Comparison of ENCODE assay signal across 8 mouse cellular contexts in the genomic region with DNA sequence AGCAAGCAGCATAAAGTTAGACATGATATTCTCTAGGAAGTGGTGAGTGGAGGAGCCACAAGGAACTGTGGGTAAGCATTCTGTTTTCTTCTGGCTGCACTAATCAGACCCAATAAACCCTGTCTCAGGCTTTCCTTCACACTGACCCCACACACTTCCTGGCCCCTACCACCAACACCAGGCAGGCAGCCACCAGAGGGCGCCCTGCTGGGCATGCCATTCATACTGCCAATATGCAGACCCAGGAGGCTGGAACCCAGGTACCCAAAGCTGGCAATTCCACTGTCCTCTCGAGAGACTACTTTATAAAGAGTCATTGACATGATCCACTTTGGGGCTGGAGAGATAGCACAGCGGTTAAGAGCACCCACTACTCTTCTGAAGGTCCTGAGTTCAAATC. TPM values are rescaled to one million over a fixed set of nuclear protein-coding genes. Genes with fewer than 3 reads are reported as not detected.
DNase-seq lines count a peak whose midpoint lies in the region; ATAC-seq and TF ChIP-seq lines count a peak whose summit lies in the region.

No protein-coding gene starts in this region.

- H3K9ac ChIP-seq in heart, embryonic 11.5 days (ENCODE audit: low read depth, low read length) = no peak overlapping the region

- H3K27ac ChIP-seq in heart, embryonic 11.5 days (ENCODE audit: low read depth, low read length) = no peak overlapping the region
- no peak overlapping the region for H3K27ac ChIP-seq in spleen, adult 2 months (ENCODE audit: insufficient read depth, low read length)

- intact Hi-C loops in heart, postnatal 14 days (cut with DNase I) = no loop called here
- intact Hi-C loops in left cerebral cortex, postnatal 4 days (cut with DNase I) = no loop called here

- H3K4me1 ChIP-seq in heart, embryonic 11.5 days (ENCODE audit: control insufficient read depth, insufficient read depth, low read length) = no peaks in the 10 kb centered on the region
- H3K4me1 ChIP-seq in spleen, adult 2 months (ENCODE audit: control insufficient read depth, insufficient read depth, insufficient read length) = no peaks in the 10 kb centered on the region

- H3K4me2 ChIP-seq in heart, embryonic 11.5 days = no peak overlapping the region

- TF ChIP-seq POLR2A in spleen, adult 2 months (IDR thresholded peaks at IDR 0.05; ENCODE audit: low read depth, low read length) = no peak

- no peaks in the 10 kb centered on the region for H3K9me3 ChIP-seq in heart, embryonic 11.5 days (replicated peaks; ENCODE audit: control insufficient read depth, low read length)

- no peak for ATAC-seq in heart, embryonic 11.5 days (replicated peaks; ENCODE audit: insufficient number of reproducible peaks, low FRiP score, low TSS enrichment)
- peak; percentile 64 for ATAC-seq in common myeloid progenitor, adult 5-6 weeks (replicated peaks; ENCODE audit: low read depth, poor library complexity, severe bottlenecking)
- ATAC-seq in monocyte, adult 5-6 weeks (replicated peaks; ENCODE audit: insufficient number of reproducible peaks, low FRiP score, low TSS enrichment, poor library complexity, severe bottlenecking) = no peak

- peak; percentile 63 to 72 for DNase-seq in heart, postnatal 14 days
- DNase-seq in urinary bladder, postnatal 14 days (ENCODE audit: low spot score) = peak; percentile 45
- no peak for DNase-seq in urinary bladder, adult 2 months (ENCODE audit: low spot score)
- peak; percentile 53 for DNase-seq in left cerebral cortex, postnatal 4 days
- DNase-seq in spleen, adult 2 months (ENCODE audit: low read depth in 1 of 2, low spot score in 2 of 2) = peak in 1 of 2 experiments; percentile 70

- TF ChIP-seq CTCF in spleen, adult 2 months (IDR thresholded peaks at IDR 0.05; ENCODE audit: extremely low read depth, insufficient read depth, insufficient read length, insufficient replicate concordance) = peak; percentile 82

- peaks cover 9% of the 10 kb centered on the region; the same call in 1 of the 2 replicates for H3K36me3 ChIP-seq in heart, embryonic 11.5 days (ENCODE audit: control insufficient read depth, insufficient read depth, low read length)
- H3K36me3 ChIP-seq in spleen, adult 2 months (ENCODE audit: control insufficient read depth, insufficient read depth, low read length) = peaks cover 12% of the 10 kb centered on the region

- no peak overlapping the region for H3K4me3 ChIP-seq in heart, embryonic 11.5 days (ENCODE audit: low read depth, low read length)
- H3K4me3 ChIP-seq in spleen, adult 2 months (ENCODE audit: extremely low read depth, insufficient read depth, insufficient read length) = no peak overlapping the region

- H3K27me3 ChIP-seq in heart, embryonic 11.5 days (ENCODE audit: control insufficient read depth, insufficient read depth, low read length) = no peaks in the 10 kb centered on the region
- no peaks in the 10 kb centered on the region for H3K27me3 ChIP-seq in spleen, adult 2 months (ENCODE audit: control insufficient read depth, insufficient read depth, low read length)

- 49% methylated on average over 3 of the region's 3 CpGs for WGBS in heart, embryonic 11.5 days (ENCODE audit: insufficient replicate concordance)
- WGBS in spleen, adult 2 months = 60% methylated on average over 3 of the region's 3 CpGs

RNA-seq across cellular contexts. Expression of gene Tarbp1, which starts 14.6 kb away (rescaled TPM):
- total RNA-seq in heart, postnatal 14 days (2021) = 1 to 10 TPM; 5.6 to 5.7 TPM
- 2.2 TPM in 2 replicates for polyA plus RNA-seq in heart, embryonic 11.5 days (2014; fragmentation: Nextera tagmentation; extraction: Ambion mirVana)
- polyA plus RNA-seq in urinary bladder, adult 2 months (2012; rRNA removed) = 3.5 and 3.9 TPM in 2 replicates
- total RNA-seq in common myeloid progenitor, adult 5-6 weeks (2017) = 12.4 and 16.4 TPM in 2 replicates
- total RNA-seq in left cerebral cortex, postnatal 4 days (2021) = 1 to 10 TPM; 4.8 to 4.9 TPM
- polyA plus RNA-seq in spleen, adult 2 months (2012; rRNA removed) = 3.9 and 5.0 TPM in 2 replicates
- total RNA-seq in monocyte, adult 5-6 weeks (2017) = 0.11 to 0.76 TPM (median 0.58 TPM) in 3 replicates

RNA-seq across cellular contexts. Expression of gene Coa6, which starts 38.0 kb away (rescaled TPM):
- total RNA-seq in heart, postnatal 14 days (2021) = 10 to 100 TPM; 23.4 to 27.0 TPM
- 58.2 and 58.7 TPM in 2 replicates for polyA plus RNA-seq in heart, embryonic 11.5 days (2014; fragmentation: Nextera tagmentation; extraction: Ambion mirVana)
- 32.0 and 38.1 TPM in 2 replicates for polyA plus RNA-seq in urinary bladder, adult 2 months (2012; rRNA removed)
- 25.9 and 52.0 TPM in 2 replicates for total RNA-seq in common myeloid progenitor, adult 5-6 weeks (2017)
- 10 to 100 TPM; 21.0 to 23.0 TPM for total RNA-seq in left cerebral cortex, postnatal 4 days (2021)
- polyA plus RNA-seq in spleen, adult 2 months (2012; rRNA removed) = 25.6 and 43.0 TPM in 2 replicates
- 12.3 to 25.5 TPM (median 24.2 TPM) in 3 replicates for total RNA-seq in monocyte, adult 5-6 weeks (2017)
